Mouse (Mus musculus) myocyte (in vitro differentiated cells): ENCODE results near the gene Myt1l.

ENCODE experiments used
- POLR2A ChIP-seq: IDR thresholded peaks from one replicate; pipeline ENCODE4 v1.6.1; 2011; ENCODE audit warnings: low read depth, mild to moderate bottlenecking, control low read depth, moderate library complexity; ENCODE audit not compliant: insufficient read length
- TCF12 ChIP-seq: IDR thresholded peaks from one replicate; pipeline ENCODE4 v1.6.1; 2011; ENCODE audit warnings: mild to moderate bottlenecking, control low read depth; ENCODE audit not compliant: poor library complexity, insufficient read depth, severe bottlenecking

DNA sequence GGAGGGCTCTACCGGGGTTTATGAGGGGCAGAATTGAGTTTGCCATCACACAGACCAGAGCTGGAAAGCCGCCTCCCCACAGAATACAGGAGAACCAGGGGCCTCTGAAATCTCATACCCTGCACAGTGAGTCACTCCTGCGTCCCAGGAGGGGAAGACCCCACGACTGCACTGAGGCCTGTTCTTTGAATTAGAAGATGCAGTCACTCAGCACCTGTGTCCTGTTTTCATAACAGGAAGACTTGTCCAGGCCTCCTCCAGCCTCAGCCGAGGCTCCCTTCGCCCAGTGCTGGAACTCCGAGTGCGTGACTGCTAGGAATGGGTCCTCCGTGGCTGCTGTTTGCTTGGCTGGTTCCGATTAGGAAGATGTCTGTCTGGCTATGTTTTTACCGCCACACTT lies 425.8 kb downstream of the Myt1l start:
- TF ChIP-seq POLR2A, result no peak
- no peak for TF ChIP-seq TCF12
